Mouse (Mus musculus) midbrain, embryonic 12.5 days (tissue): ENCODE results near the gene Txndc9. TPM values are rescaled to one million over a fixed set of nuclear protein-coding genes. Genes with fewer than 3 reads are reported as not detected.

Source experiments
- ATAC-seq: fragments of 200-750 bp; cut with Nextera tagmentation; 2 replicates; pipeline ENCODE4 v1.8.0; 2017; ENCODE audit warnings: low read depth, moderate TSS enrichment, moderate library complexity; ENCODE audit not compliant: low FRiP score
- H3K27ac ChIP-seq: fragments of 300-500 bp; sonication (generic); replicated peaks from 2 replicates; pipeline ENCODE4 v1.5.1; 2016; ENCODE audit warnings: mild to moderate bottlenecking
- H3K27me3 ChIP-seq: fragments of 300-500 bp; sonication (generic); 2 replicates; pipeline ENCODE4 v1.6.1; 2016; ENCODE audit warnings: mild to moderate bottlenecking
- H3K36me3 ChIP-seq: fragments of 300-500 bp; sonication (generic); 2 replicates; pipeline ENCODE4 v1.6.1; 2016
- H3K4me1 ChIP-seq: fragments of 300-500 bp; sonication (generic); 2 replicates; pipeline ENCODE4 v1.6.1; 2016
- H3K4me2 ChIP-seq: fragments of 300-500 bp; sonication (generic); replicated peaks from 2 replicates; pipeline ENCODE4 v1.6.1; 2016; ENCODE audit warnings: mild to moderate bottlenecking, moderate library complexity
- H3K4me3 ChIP-seq: fragments of 300-500 bp; sonication (generic); 2 replicates; pipeline ENCODE4 v1.5.1; 2016; ENCODE audit warnings: mild to moderate bottlenecking
- H3K9ac ChIP-seq: fragments of 300-500 bp; sonication (generic); replicated peaks from 2 replicates; pipeline ENCODE4 v1.6.1; 2016; ENCODE audit warnings: mild to moderate bottlenecking, moderate library complexity
- H3K9me3 ChIP-seq: fragments of 300-500 bp; sonication (generic); 2 replicates; pipeline ENCODE4 v1.6.1; 2016; ENCODE audit warnings: mild to moderate bottlenecking
- WGBS: fragments of 180-500 bp; shearing (Covaris S2); methylation state at CpG from one replicate; pipeline ENCODE4 v1.1.7; 2016; 5-methylcytosine and 5-hydroxymethylcytosine counted together
- polyA plus RNA-seq: library from polyadenylated mRNA; unstranded; fragments of >200 nt; fragmentation: Nextera tagmentation; extraction: Ambion mirVana; gene quantifications from 2 replicates; pipeline ENCODE4 v1.2.1, GENCODE M21; 2016

The Txndc9 gene
- polyA plus RNA-seq, 1 experiment from 2014 or later = 166 TPM

DNA sequence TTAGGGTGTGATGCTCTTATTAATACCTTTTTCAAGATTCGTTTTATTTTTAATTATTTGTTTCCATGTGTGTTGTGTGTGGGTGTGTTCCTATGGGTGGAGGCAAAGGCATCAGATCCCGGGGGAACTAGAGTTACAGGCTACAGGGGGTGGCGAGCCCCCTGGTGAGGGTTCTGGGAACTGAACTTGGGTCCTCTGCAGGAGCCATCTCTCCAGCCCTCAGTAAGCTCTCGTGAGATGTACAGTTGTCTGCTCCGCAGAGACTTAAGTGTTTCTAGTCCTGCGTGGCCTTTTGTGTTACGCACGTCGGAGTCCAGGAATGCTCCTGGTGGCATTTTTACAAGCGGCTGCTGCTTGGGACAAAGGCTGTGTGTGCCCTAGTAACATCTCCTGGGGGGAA is 32.1 kb downstream of the Txndc9 start:
- no peak overlapping the region for H3K9ac ChIP-seq
- WGBS = 67% methylated on average over 10 of the region's 10 CpGs
- no peak for ATAC-seq
- no peak overlapping the region for H3K4me2 ChIP-seq
- H3K27me3 ChIP-seq = no peaks in the 10 kb centered on the region
- H3K4me1 ChIP-seq = no peaks in the 10 kb centered on the region
- no peak overlapping the region for H3K27ac ChIP-seq
- no peaks in the 10 kb centered on the region for H3K9me3 ChIP-seq
- no peaks in the 10 kb centered on the region for H3K36me3 ChIP-seq
- H3K4me3 ChIP-seq = no peak overlapping the region

GRCm38 (mm10) chr1:37959486-37959885 is 38.2 kb downstream of the Txndc9 start:
- H3K4me3 ChIP-seq = no peak overlapping the region

GRCm38 (mm10) chr1:37958516-37958915 is 39.2 kb downstream of the Txndc9 start:
- no peak overlapping the region for H3K9ac ChIP-seq
- WGBS = 84% methylated on average over 2 of the region's 2 CpGs
- no peak overlapping the region for H3K4me3 ChIP-seq
- no peaks in the 10 kb centered on the region for H3K36me3 ChIP-seq
- no peaks in the 10 kb centered on the region for H3K9me3 ChIP-seq
- no peak for ATAC-seq
- H3K4me2 ChIP-seq = no peak overlapping the region
- no peaks in the 10 kb centered on the region for H3K27me3 ChIP-seq
- H3K27ac ChIP-seq = no peak overlapping the region
- no peaks in the 10 kb centered on the region for H3K4me1 ChIP-seq

More at GRCm38 (mm10) chr1:37959486-37959885, 38.2 kb downstream of the Txndc9 start:
- H3K9ac ChIP-seq = no peak overlapping the region
- no peaks in the 10 kb centered on the region for H3K36me3 ChIP-seq
- H3K4me2 ChIP-seq = no peak overlapping the region
- H3K4me1 ChIP-seq = no peaks in the 10 kb centered on the region
- 66% methylated on average over 5 of the region's 5 CpGs for WGBS
- H3K27ac ChIP-seq = no peak overlapping the region
- H3K27me3 ChIP-seq = no peaks in the 10 kb centered on the region
- no peaks in the 10 kb centered on the region for H3K9me3 ChIP-seq
- no peak for ATAC-seq

- H3K4me2 ChIP-seq = no peak within 1 kb of the TSS
- H3K27me3 ChIP-seq = no peaks in the 10 kb centered on the region
- H3K9me3 ChIP-seq = no peaks in the 10 kb centered on the region
- H3K36me3 ChIP-seq = no peaks in the 10 kb centered on the region
- H3K27ac ChIP-seq = no peak within 1 kb of the TSS
- H3K4me1 ChIP-seq = no peaks in the 10 kb centered on the region
- no peak within 1 kb of the TSS for H3K4me3 ChIP-seq
- H3K9ac ChIP-seq = no peak within 1 kb of the TSS
- no peak for ATAC-seq
- 86% methylated on average over 5 of the region's 5 CpGs for WGBS
These were observed 40.0 kb downstream of the Txndc9 start, which contains the start of gene Lyg1 for GRCm38 (mm10) chr1:37957659-37958058. Lyg1 (minus strand) TSS chr1:37957759.

DNA sequence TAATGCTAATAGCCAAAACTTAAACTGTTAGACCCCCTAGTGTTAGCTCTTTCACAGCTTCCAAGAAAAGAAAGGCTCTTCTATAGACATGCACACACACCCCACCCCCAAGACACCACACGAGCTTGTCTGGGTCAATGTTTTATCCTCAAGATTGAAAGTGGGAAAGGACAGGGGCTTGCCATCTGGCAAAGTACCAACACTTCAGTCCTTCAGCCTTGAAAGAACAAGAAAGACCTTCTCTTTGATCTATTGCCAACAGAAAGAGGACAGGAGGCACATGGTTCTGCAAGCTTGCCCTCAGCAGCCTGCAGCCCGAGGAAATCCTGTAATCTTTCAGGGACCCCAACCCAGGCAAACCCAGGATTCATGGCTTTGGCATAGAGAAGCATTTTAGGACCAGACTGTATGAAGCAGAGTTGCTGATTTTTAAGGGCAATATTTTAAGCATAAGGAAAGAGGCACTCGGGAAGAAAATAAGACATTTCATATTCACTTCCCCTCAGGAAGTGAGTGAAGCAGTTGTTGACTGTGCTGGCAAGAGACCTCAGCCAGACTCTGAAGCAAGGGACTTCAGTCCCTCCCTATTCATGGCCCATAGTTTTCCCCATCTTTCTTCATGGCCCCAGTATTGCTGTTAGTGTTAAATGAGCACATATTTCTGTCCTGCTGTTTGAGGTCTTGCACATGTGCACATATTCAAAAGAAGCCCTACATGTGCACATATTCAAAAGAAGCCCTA is 40.8 kb downstream of the Txndc9 start:
- Histone ChIP-seq H3K4me3 (no peak overlapping the region), H3K27ac (no peak overlapping the region), H3K9me3 (no peaks in the 10 kb centered on the region), H3K4me2 (no peak overlapping the region), H3K9ac (no peak overlapping the region), H3K36me3 (no peaks in the 10 kb centered on the region), H3K27me3 (no peaks in the 10 kb centered on the region), H3K4me1 (no peaks in the 10 kb centered on the region)
- 41% methylated on average over 3 of the region's 3 CpGs for WGBS
- no peak for ATAC-seq

- Histone ChIP-seq H3K9ac (no peak overlapping the region), H3K36me3 (no peaks in the 10 kb centered on the region), H3K4me2 (no peak overlapping the region), H3K9me3 (no peaks in the 10 kb centered on the region), H3K27ac (no peak overlapping the region), H3K4me3 (no peak overlapping the region), H3K27me3 (no peaks in the 10 kb centered on the region), H3K4me1 (no peaks in the 10 kb centered on the region)
- ATAC-seq = no peak
- 95% methylated on average over 2 of the region's 2 CpGs for WGBS
These were observed 42.4 kb downstream of the Txndc9 start for GRCm38 (mm10) chr1:37955251-37955650.

DNA sequence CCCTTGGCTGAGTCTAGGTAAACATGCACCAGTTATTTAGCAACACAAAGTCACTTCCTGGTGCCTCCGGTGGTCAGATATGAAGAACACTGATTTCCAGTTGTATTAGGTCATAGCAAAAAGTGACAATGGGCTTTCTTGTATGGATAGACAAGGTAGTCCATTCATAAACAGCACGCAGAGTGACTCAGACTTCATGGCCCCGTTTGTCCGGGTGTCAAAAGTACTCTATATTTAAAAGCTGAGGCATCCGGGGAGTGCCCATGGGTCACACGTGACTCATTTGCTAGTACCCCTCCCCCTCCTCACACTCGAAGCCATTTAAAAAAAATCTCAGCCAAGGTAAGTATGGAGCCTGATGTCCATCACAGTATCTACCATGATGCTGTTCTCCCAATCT is 42.9 kb downstream of the Txndc9 start:
- Histone ChIP-seq H3K27ac (no peak overlapping the region), H3K4me2 (no peak overlapping the region), H3K27me3 (peaks cover 2% of the 10 kb centered on the region; the same call in 1 of the 2 replicates), H3K9me3 (no peaks in the 10 kb centered on the region), H3K9ac (no peak overlapping the region), H3K4me3 (no peak overlapping the region), H3K36me3 (no peaks in the 10 kb centered on the region), H3K4me1 (no peaks in the 10 kb centered on the region)
- 86% methylated on average over 7 of the region's 7 CpGs for WGBS
- no peak for ATAC-seq

DNA sequence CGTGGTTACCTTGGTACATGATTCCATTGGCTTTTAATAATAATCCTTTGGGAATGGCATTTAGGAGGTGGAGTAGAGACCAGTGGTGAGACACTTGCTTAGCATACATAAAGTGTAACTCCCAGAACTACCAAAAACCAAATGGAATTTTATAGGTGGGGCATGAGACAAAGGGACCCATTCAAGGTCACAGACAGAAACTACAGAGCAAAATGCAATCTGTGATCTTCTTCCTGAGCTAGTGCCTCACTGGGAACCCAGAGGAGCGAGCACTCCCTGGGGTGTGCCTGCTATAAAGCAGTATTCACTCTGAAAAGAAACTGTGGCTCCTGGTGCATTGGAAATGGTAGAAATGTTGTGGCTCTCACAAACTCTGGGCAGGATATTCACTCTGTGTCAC is 48.8 kb downstream of the Txndc9 start:
- no peaks in the 10 kb centered on the region for H3K4me1 ChIP-seq
- 93% methylated on average over 2 of the region's 2 CpGs for WGBS
- H3K9ac ChIP-seq = no peak overlapping the region
- no peaks in the 10 kb centered on the region for H3K9me3 ChIP-seq
- peaks cover 3% of the 10 kb centered on the region; the same call in 1 of the 2 replicates for H3K27me3 ChIP-seq
- no peaks in the 10 kb centered on the region for H3K36me3 ChIP-seq
- ATAC-seq = no peak
- no peak overlapping the region for H3K27ac ChIP-seq
- no peak overlapping the region for H3K4me3 ChIP-seq
- no peak overlapping the region for H3K4me2 ChIP-seq

Other genes with a start within 250 kb of the Txndc9 start
- 22.5 and 26.2 TPM in 2 replicates for gene Tsga10, start 131.5 kb downstream of the Txndc9 start, polyA plus RNA-seq
- 7.4 and 7.7 TPM in 2 replicates for gene Lipt1, start 126.2 kb downstream of the Txndc9 start, polyA plus RNA-seq
- gene Mitd1, start 107.5 kb downstream of the Txndc9 start, polyA plus RNA-seq = 20.4 TPM in 2 replicates
- gene Mrpl30, start 107.4 kb downstream of the Txndc9 start, polyA plus RNA-seq = 210 and 215 TPM in 2 replicates
- not detected in 2 replicates for gene Lyg2, start 81.4 kb downstream of the Txndc9 start, polyA plus RNA-seq
- not detected in 2 replicates for gene Lyg1, start 40.1 kb downstream of the Txndc9 start, polyA plus RNA-seq
- 28.3 and 29.1 TPM in 2 replicates for gene Eif5b, start 117 bp upstream of the Txndc9 start, polyA plus RNA-seq
- 44.8 and 47.7 TPM in 2 replicates for gene Rev1, start 131.9 kb upstream of the Txndc9 start, polyA plus RNA-seq